Mouse (Mus musculus): ENCODE data around the gene Prickle1. TPM values are rescaled to one million over a fixed set of nuclear protein-coding genes. Genes with fewer than 3 reads are reported as not detected.

Prickle1 gene
- total RNA-seq, 2 experiments from 2014 or later = 43.6 to 49.4 TPM

GRCm38 (mm10) chr15:93461066-93461465, 134.6 kb downstream of the Prickle1 start:
- intact Hi-C loops (cut with DNase I) = no loop called here
- no peak for DNase-seq

GRCm38 (mm10) chr15:93459422-93459821, 136.3 kb downstream of the Prickle1 start:
- intact Hi-C loops (cut with DNase I) = loop anchor here (10.0 kb wide), 1 partner anchor 115 kb away; no protein-coding TSS in a partner anchor
- no peak for DNase-seq

GRCm38 (mm10) chr15:93456005-93456404, 139.7 kb downstream of the Prickle1 start:
- intact Hi-C loops (cut with DNase I) = loop anchor here (10.0 kb wide), 1 partner anchor 119 kb away; no protein-coding TSS in a partner anchor
- DNase-seq = no peak

- no peak for DNase-seq
- intact Hi-C loops (cut with DNase I) = loop anchor here (10.0 kb wide), 1 partner anchor 122 kb away; no protein-coding TSS in a partner anchor
Measured at GRCm38 (mm10) chr15:93453296-93453695, 142.4 kb downstream of the Prickle1 start.

Other genes with a start within 250 kb of the Prickle1 start
- gene Zcrb1, start 197.6 kb downstream of the Prickle1 start, total RNA-seq (2021) = 10 to 100 TPM; 81.9 to 85.9 TPM
- 10 to 100 TPM; 39.1 to 43.5 TPM for gene Pphln1, start 197.5 kb downstream of the Prickle1 start, total RNA-seq (2021)